Mouse (Mus musculus) liver, embryonic 11.5 days (tissue): Measurements from ENCODE around the gene Cd160. TPM values are rescaled to one million over a fixed set of nuclear protein-coding genes. Genes with fewer than 3 reads are reported as not detected.

Experiments
- ATAC-seq: fragments of 200-750 bp; cut with Nextera tagmentation; replicated peaks from 2 replicates; pipeline ENCODE4 v1.8.0; 2017; ENCODE audit warnings: moderate number of reproducible peaks, mild to moderate bottlenecking, moderate TSS enrichment, moderate library complexity; ENCODE audit not compliant: low FRiP score
- DNase-seq: peaks from one replicate; pipeline ENCODE4 v3.0.0-alpha.2; 2017; ENCODE audit warnings: low spot score
- H3K27ac ChIP-seq: fragments of 300-500 bp; sonication (generic); 2 replicates; pipeline ENCODE4 v1.5.1; 2014; ENCODE audit warnings: mild to moderate bottlenecking, low read depth, low read length, control low read depth
- H3K27me3 ChIP-seq: fragments of 300-500 bp; sonication (generic); replicated peaks from 2 replicates; pipeline ENCODE4 v1.6.1; 2014; ENCODE audit warnings: low read length, mixed read lengths; ENCODE audit not compliant: control insufficient read depth, insufficient read depth
- H3K36me3 ChIP-seq: fragments of 300-500 bp; sonication (generic); 2 replicates; pipeline ENCODE4 v1.6.1; 2014; ENCODE audit warnings: mild to moderate bottlenecking, low read length, moderate library complexity, mixed read lengths; ENCODE audit not compliant: control insufficient read depth, insufficient read depth
- H3K4me1 ChIP-seq: fragments of 300-500 bp; sonication (generic); replicated peaks from 2 replicates; pipeline ENCODE4 v1.6.1; 2014; ENCODE audit warnings: low read length, mixed read lengths; ENCODE audit not compliant: control insufficient read depth, insufficient read depth
- H3K4me2 ChIP-seq: fragments of 300-500 bp; sonication (generic); 2 replicates; pipeline ENCODE4 v1.6.1; 2014; ENCODE audit warnings: mild to moderate bottlenecking, control low read depth, moderate library complexity
- H3K4me3 ChIP-seq: fragments of 300-500 bp; sonication (generic); 2 replicates; pipeline ENCODE4 v1.5.1; 2014; ENCODE audit warnings: low read depth, low read length, control low read depth
- H3K9ac ChIP-seq: fragments of 300-500 bp; sonication (generic); 2 replicates; pipeline ENCODE4 v1.6.1; 2014; ENCODE audit warnings: low read depth, low read length, control low read depth
- H3K9me3 ChIP-seq: fragments of 300-500 bp; sonication (generic); 2 replicates; pipeline ENCODE4 v1.6.1; 2016; ENCODE audit warnings: low read length, inconsistent platforms, mixed read lengths; ENCODE audit not compliant: control insufficient read depth
- WGBS: fragments of 180-500 bp; shearing (Covaris S2); extraction: QIAGEN DNeasy Blood & Tissue Kit; methylation state at CpG from one replicate; pipeline ENCODE4 v1.1.7; 2014; 5-methylcytosine and 5-hydroxymethylcytosine counted together
- polyA plus RNA-seq: library from polyadenylated mRNA; unstranded; fragments of >200 nt; fragmentation: Nextera tagmentation; extraction: Ambion mirVana; gene quantifications from 2 replicates; pipeline ENCODE4 v1.2.1, GENCODE M21; 2014

Gene Cd160
- polyA plus RNA-seq, 1 experiment from 2014 or later: 0.19 TPM

- Histone ChIP-seq H3K27me3 (no peaks in the 10 kb centered on the region), H3K27ac (no peak overlapping the region), H3K4me3 (no peak overlapping the region), H3K36me3 (no peaks in the 10 kb centered on the region), H3K4me2 (no peak overlapping the region), H3K9ac (no peak overlapping the region), H3K9me3 (no peaks in the 10 kb centered on the region), H3K4me1 (no peaks in the 10 kb centered on the region)
- 70% methylated on average over 7 of the region's 7 CpGs for WGBS
- no peak for ATAC-seq
- DNase-seq: no peak
Measured at GRCm38 (mm10) chr3:96838996-96839645, 10.0 kb upstream of the Cd160 start.

- no peak for DNase-seq
- Histone ChIP-seq H3K4me3 (no peak overlapping the region), H3K4me1 (no peaks in the 10 kb centered on the region), H3K9ac (no peak overlapping the region), H3K4me2 (no peak overlapping the region), H3K27me3 (no peaks in the 10 kb centered on the region), H3K36me3 (no peaks in the 10 kb centered on the region), H3K9me3 (no peaks in the 10 kb centered on the region), H3K27ac (no peak overlapping the region)
- no peak for ATAC-seq
- 47% methylated on average over 2 of the region's 2 CpGs for WGBS
Measured at GRCm38 (mm10) chr3:96836414-96836813, 7.3 kb upstream of the Cd160 start.

GRCm38 (mm10) chr3:96834587-96835348 is 5.6 kb upstream of the Cd160 start:
- no peak for ATAC-seq

GRCm38 (mm10) chr3:96832930-96833329 is 3.8 kb upstream of the Cd160 start:
- H3K4me3 ChIP-seq: no peak overlapping the region
- no peaks in the 10 kb centered on the region for H3K36me3 ChIP-seq
- no peak overlapping the region for H3K4me2 ChIP-seq
- H3K27me3 ChIP-seq: no peaks in the 10 kb centered on the region
- DNase-seq (no peak), ATAC-seq (no peak)
- 43% methylated on average over 5 of the region's 5 CpGs for WGBS
- H3K27ac ChIP-seq: no peak overlapping the region
- no peak overlapping the region for H3K9ac ChIP-seq
- no peaks in the 10 kb centered on the region for H3K9me3 ChIP-seq
- no peaks in the 10 kb centered on the region for H3K4me1 ChIP-seq

More at GRCm38 (mm10) chr3:96834587-96835348, 5.6 kb upstream of the Cd160 start:
- Histone ChIP-seq H3K9ac (no peak overlapping the region), H3K27me3 (no peaks in the 10 kb centered on the region), H3K27ac (no peak overlapping the region), H3K4me3 (no peak overlapping the region), H3K4me1 (no peaks in the 10 kb centered on the region), H3K9me3 (no peaks in the 10 kb centered on the region), H3K36me3 (no peaks in the 10 kb centered on the region), H3K4me2 (no peak overlapping the region)
- 75% methylated on average over 7 of the region's 7 CpGs for WGBS
- DNase-seq: no peak

GRCm38 (mm10) chr3:96829856-96830255 is 705 bp upstream of the Cd160 start:
- Histone ChIP-seq H3K9ac (no peak overlapping the region), H3K9me3 (no peaks in the 10 kb centered on the region), H3K4me3 (no peak overlapping the region), H3K4me2 (no peak overlapping the region; the same call in 1 of the 2 replicates), H3K4me1 (no peaks in the 10 kb centered on the region), H3K36me3 (no peaks in the 10 kb centered on the region), H3K27ac (no peak overlapping the region), H3K27me3 (no peaks in the 10 kb centered on the region)
- no peak; the same call in 1 of the 2 replicates for ATAC-seq
- no peak for DNase-seq
- 74% methylated on average over 10 of the region's 10 CpGs for WGBS

- H3K27ac ChIP-seq: no peak overlapping the region
- H3K27me3 ChIP-seq: no peaks in the 10 kb centered on the region
- H3K4me2 ChIP-seq: no peak overlapping the region
- H3K4me3 ChIP-seq: no peak overlapping the region
- 42% methylated on average over 15 of the region's 15 CpGs for WGBS
- no peaks in the 10 kb centered on the region for H3K9me3 ChIP-seq
- no peaks in the 10 kb centered on the region for H3K36me3 ChIP-seq
- DNase-seq (no peak), ATAC-seq (no peak)
- H3K9ac ChIP-seq: no peak overlapping the region
- no peaks in the 10 kb centered on the region for H3K4me1 ChIP-seq
Measured at GRCm38 (mm10) chr3:96828308-96828864, 765 bp downstream of the Cd160 start.

- DNase-seq (no peak), ATAC-seq (no peak)
- Histone ChIP-seq H3K27ac (no peak overlapping the region), H3K4me2 (no peak overlapping the region), H3K9ac (no peak overlapping the region), H3K4me1 (no peaks in the 10 kb centered on the region), H3K9me3 (no peaks in the 10 kb centered on the region), H3K36me3 (no peaks in the 10 kb centered on the region), H3K4me3 (no peak overlapping the region), H3K27me3 (no peaks in the 10 kb centered on the region)
- 48% methylated on average over 11 of the region's 11 CpGs for WGBS
Measured at GRCm38 (mm10) chr3:96825261-96825660, 3.9 kb downstream of the Cd160 start.

- no peaks in the 10 kb centered on the region for H3K36me3 ChIP-seq
- no peaks in the 10 kb centered on the region for H3K27me3 ChIP-seq
- H3K4me3 ChIP-seq: no peak overlapping the region
- no peak overlapping the region for H3K27ac ChIP-seq
- H3K9ac ChIP-seq: no peak overlapping the region
- H3K9me3 ChIP-seq: no peaks in the 10 kb centered on the region
- DNase-seq (no peak), ATAC-seq (no peak)
- WGBS: 83% methylated on average over 12 of the region's 12 CpGs
- no peaks in the 10 kb centered on the region for H3K4me1 ChIP-seq
- no peak overlapping the region for H3K4me2 ChIP-seq
Measured at GRCm38 (mm10) chr3:96824614-96825013, 4.5 kb downstream of the Cd160 start.
